Comparison of ENCODE assay signal across 20 mouse cellular contexts in the genomic region with DNA sequence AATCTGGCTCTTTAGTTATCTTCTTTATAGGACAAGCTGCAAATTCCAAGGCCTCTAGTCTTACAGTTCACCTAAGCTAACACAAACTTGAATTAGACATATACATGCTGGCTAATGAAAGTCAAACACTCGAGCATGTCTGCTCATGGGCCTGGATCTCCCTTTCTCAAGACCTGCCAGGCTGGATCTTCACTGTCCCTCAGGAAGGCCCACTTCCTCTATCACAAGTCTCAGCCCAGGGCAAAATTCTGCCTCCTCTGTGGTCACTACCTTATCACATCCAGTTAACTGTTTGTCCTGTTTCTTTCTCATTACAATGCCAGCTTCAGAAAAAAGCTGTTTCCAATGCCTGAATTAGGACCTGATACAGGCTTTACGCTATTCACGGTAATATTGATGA. TPM values are rescaled to one million over a fixed set of nuclear protein-coding genes. Genes with fewer than 3 reads are reported as not detected.
DNase-seq lines count a peak whose midpoint lies in the region; ATAC-seq lines count a peak whose summit lies in the region.
"Had no signal": no experiment of that assay in that cellular context is flagged by ENCODE, and none has a peak within 500 bp of the region (broad histone marks: within the 10 kb centered on the region; RNA-seq: fewer than 3 reads in every experiment).

No protein-coding gene starts in this region.

- no peak overlapping the region for H3K9ac ChIP-seq in heart, embryonic 12.5 days
- 0 out of 2 replicates have a peak overlapping the region, but pooled peaks have one; percentile 7 for H3K9ac ChIP-seq in heart, embryonic 16.5 days (ENCODE audit: low read length)
- H3K9ac ChIP-seq: embryonic facial prominence, embryonic 15.5 days; hindbrain, embryonic 14.5 days; intestine, embryonic 15.5 days had no signal

- ATAC-seq in heart, embryonic 12.5 days (ENCODE audit: insufficient number of reproducible peaks, low FRiP score): no peak
- no peak for ATAC-seq in heart, embryonic 16.5 days (replicated peaks; ENCODE audit: extremely low read depth, insufficient read depth, low FRiP score)
- peak; percentile 52 for ATAC-seq in megakaryocyte, adult 5-6 weeks (ENCODE audit: poor library complexity, severe bottlenecking)
- ATAC-seq: forebrain, embryonic 14.5 days; intestine, embryonic 15.5 days had no signal

- no peak overlapping the region for H3K4me3 ChIP-seq in heart, embryonic 12.5 days
- H3K4me3 ChIP-seq in heart, embryonic 16.5 days (ENCODE audit: low read length): no peak overlapping the region
- H3K4me3 ChIP-seq: embryonic facial prominence, embryonic 15.5 days; erythroblast, embryonic 14.5 days; forebrain, embryonic 10.5 days; gastrocnemius, adult 2 months; hindbrain, embryonic 10.5 days; intestine, embryonic 15.5 days had no signal

- peaks cover 4% of the 10 kb centered on the region; the same call in 1 of the 2 replicates for H3K36me3 ChIP-seq in heart, embryonic 12.5 days
- H3K36me3 ChIP-seq in heart, embryonic 16.5 days (ENCODE audit: control insufficient read depth, insufficient read depth): peaks cover 3% of the 10 kb centered on the region; the same call in 1 of the 2 replicates
- H3K36me3 ChIP-seq: embryonic facial prominence, embryonic 15.5 days; intestine, embryonic 15.5 days had no signal

- H3K9me3 ChIP-seq in heart, embryonic 12.5 days (replicated peaks): no peaks in the 10 kb centered on the region
- no peaks in the 10 kb centered on the region for H3K9me3 ChIP-seq in heart, embryonic 16.5 days (replicated peaks; ENCODE audit: control insufficient read depth, low read length)
- H3K9me3 ChIP-seq: embryonic facial prominence, embryonic 15.5 days; forebrain, embryonic 10.5 days; hindbrain, embryonic 10.5 days; intestine, embryonic 15.5 days had no signal

- H3K27me3 ChIP-seq in heart, embryonic 12.5 days (replicated peaks): no peaks in the 10 kb centered on the region
- H3K27me3 ChIP-seq in heart, embryonic 16.5 days (ENCODE audit: control insufficient read depth, insufficient read depth, low read length): no peaks in the 10 kb centered on the region
- H3K27me3 ChIP-seq: embryonic facial prominence, embryonic 15.5 days; intestine, embryonic 15.5 days had no signal

- no peak for DNase-seq in heart, postnatal 36 days
- no peak for DNase-seq in heart, postnatal 25 days (ENCODE audit: low spot score)
- DNase-seq in c-Kit-positive CD71-positive TER-119-positive erythroid progenitor cells, embryonic 14.5 days (ENCODE audit: low spot score): no peak
- DNase-seq: adrenal gland, adult 2 months; adrenal gland, postnatal 25 days; cerebellum, adult 2 months; embryo, embryonic 11 days; gastrocnemius, adult 2 months; gastrocnemius, postnatal 36 days; kidney, adult 18-20 months had no signal

- peak overlapping the region; percentile 78 for H3K27ac ChIP-seq in heart, embryonic 12.5 days (ENCODE audit: poor library complexity, severe bottlenecking)
- H3K27ac ChIP-seq in heart, embryonic 16.5 days (ENCODE audit: low read length): peak overlapping the region; percentile 87
- H3K27ac ChIP-seq: embryonic facial prominence, embryonic 15.5 days; forebrain, embryonic 10.5 days; gastrocnemius, adult 2 months; hindbrain, embryonic 10.5 days; hindbrain, embryonic 14.5 days; intestine, embryonic 15.5 days had no signal

- 21% methylated on average over 3 of the region's 3 CpGs for WGBS in heart, embryonic 12.5 days
- 31% methylated on average over 3 of the region's 3 CpGs for WGBS in heart, embryonic 16.5 days

- intact Hi-C loops in heart, postnatal 36 days (cut with DNase I): no loop called here
- intact Hi-C loops in heart, postnatal 25 days (cut with DNase I): no loop called here

- H3K4me1 ChIP-seq in heart, embryonic 12.5 days (replicated peaks): peaks cover 33% of the 10 kb centered on the region
- peaks cover 14% of the 10 kb centered on the region for H3K4me1 ChIP-seq in heart, embryonic 16.5 days (ENCODE audit: control insufficient read depth, insufficient read depth, low read length)

- H3K4me2 ChIP-seq in heart, embryonic 12.5 days: peak overlapping the region; percentile 5; the same call in 1 of the 2 replicates
- H3K4me2 ChIP-seq in heart, embryonic 16.5 days (ENCODE audit: low read depth, low read length): peak overlapping the region; percentile 25
- H3K4me2 ChIP-seq: embryonic facial prominence, embryonic 15.5 days; hindbrain, embryonic 14.5 days; intestine, embryonic 15.5 days had no signal

RNA-seq across cellular contexts. Expression of a gene that starts 3.1 kb away (rescaled TPM):
- polyA plus RNA-seq in heart, embryonic 12.5 days (2016; fragmentation: Nextera tagmentation; extraction: Ambion mirVana): 18.9 and 21.2 TPM in 2 replicates
- 10 to 100 TPM; 13.9 to 16.9 TPM for total RNA-seq in heart, postnatal 36 days (2021)
- polyA plus RNA-seq in heart, embryonic 16.5 days (2015; fragmentation: Nextera tagmentation; extraction: Ambion mirVana): 20.1 and 22.0 TPM in 2 replicates
- 10 to 100 TPM; 14.5 to 18.5 TPM for total RNA-seq in heart, postnatal 25 days (2021)
- 0.18 and 0.21 TPM in 2 replicates for total RNA-seq in megakaryocyte, adult 5-6 weeks (2015)
- total RNA-seq in megakaryocyte, adult 5-6 weeks (2017): not detected in 2 replicates

RNA-seq across cellular contexts. Expression of a gene that starts 15.8 kb away (rescaled TPM):
- polyA plus RNA-seq in heart, embryonic 12.5 days (2016; fragmentation: Nextera tagmentation; extraction: Ambion mirVana): 79.4 and 80.8 TPM in 2 replicates
- 10 to 100 TPM; 12.1 to 19.5 TPM for total RNA-seq in heart, postnatal 36 days (2021)
- 48.3 and 61.0 TPM in 2 replicates for polyA plus RNA-seq in heart, embryonic 16.5 days (2015; fragmentation: Nextera tagmentation; extraction: Ambion mirVana)
- total RNA-seq in heart, postnatal 25 days (2021): 10 to 100 TPM; 14.3 to 16.1 TPM
- total RNA-seq in megakaryocyte, adult 5-6 weeks (2015): 2.1 and 3.3 TPM in 2 replicates
- 3.1 and 4.0 TPM in 2 replicates for total RNA-seq in megakaryocyte, adult 5-6 weeks (2017)

RNA-seq across cellular contexts. Expression of a gene that starts 24.7 kb away (rescaled TPM):
- 89.4 and 91.4 TPM in 2 replicates for polyA plus RNA-seq in heart, embryonic 12.5 days (2016; fragmentation: Nextera tagmentation; extraction: Ambion mirVana)
- 10 to 100 TPM; 21.2 to 24.3 TPM for total RNA-seq in heart, postnatal 36 days (2021)
- 83.3 and 83.6 TPM in 2 replicates for polyA plus RNA-seq in heart, embryonic 16.5 days (2015; fragmentation: Nextera tagmentation; extraction: Ambion mirVana)
- total RNA-seq in heart, postnatal 25 days (2021): 10 to 100 TPM; 21.0 to 21.3 TPM
- total RNA-seq in megakaryocyte, adult 5-6 weeks (2015): 46.8 and 52.0 TPM in 2 replicates
- total RNA-seq in megakaryocyte, adult 5-6 weeks (2017): 21.9 and 22.5 TPM in 2 replicates

RNA-seq across cellular contexts. Expression of a gene that starts 27.1 kb away (rescaled TPM):
- polyA plus RNA-seq in heart, embryonic 12.5 days (2016; fragmentation: Nextera tagmentation; extraction: Ambion mirVana): 49.9 and 55.5 TPM in 2 replicates
- total RNA-seq in heart, postnatal 36 days (2021): 10 to 100 TPM; 69.2 to 76.5 TPM
- polyA plus RNA-seq in heart, embryonic 16.5 days (2015; fragmentation: Nextera tagmentation; extraction: Ambion mirVana): 63.7 and 65.9 TPM in 2 replicates
- total RNA-seq in heart, postnatal 25 days (2021): 10 to 100 TPM; 70.6 to 77.9 TPM
- 36.8 and 40.7 TPM in 2 replicates for total RNA-seq in megakaryocyte, adult 5-6 weeks (2015)
- 15.2 and 22.7 TPM in 2 replicates for total RNA-seq in megakaryocyte, adult 5-6 weeks (2017)

RNA-seq across cellular contexts. Expression of a gene that starts 34.3 kb away (rescaled TPM):
- polyA plus RNA-seq in heart, embryonic 12.5 days (2016; fragmentation: Nextera tagmentation; extraction: Ambion mirVana): 105 and 115 TPM in 2 replicates
- 10 to 100 TPM; 48.7 to 52.2 TPM for total RNA-seq in heart, postnatal 36 days (2021)
- polyA plus RNA-seq in heart, embryonic 16.5 days (2015; fragmentation: Nextera tagmentation; extraction: Ambion mirVana): 91.7 and 91.8 TPM in 2 replicates
- 10 to 100 TPM; 47.5 to 47.6 TPM for total RNA-seq in heart, postnatal 25 days (2021)
- 87.2 and 93.2 TPM in 2 replicates for total RNA-seq in megakaryocyte, adult 5-6 weeks (2015)
- total RNA-seq in megakaryocyte, adult 5-6 weeks (2017): 118 and 119 TPM in 2 replicates

Comparison
In these comparisons a context has a peak if more than half of its experiments do, and no peak if none do; other contexts are left out.
1. RNA of a gene that starts 3.1 kb away (total RNA-seq): 14.5 to 18.5 TPM in heart, postnatal 25 days and 13.9 to 16.9 TPM in heart, postnatal 36 days; 0.18 to 0.21 TPM in megakaryocyte, adult 5-6 weeks; every median in the first group is over 10 times any median in the second.